Mouse (Mus musculus) heart, embryonic 11.5 days (tissue): ENCODE measurements at regions not wholly inside any gene's neighbourhood (a gene's known extent, or its start where the extent isn't known, plus 50 kb on each side); places are given as distances from the start of the nearest gene placed in this dataset.

Experiments
- ATAC-seq: fragments of 200-750 bp; cut with Nextera tagmentation; replicated peaks from 2 replicates; pipeline ENCODE4 v1.8.0; 2017; ENCODE audit warnings: moderate library complexity; ENCODE audit not compliant: insufficient number of reproducible peaks, low FRiP score, low TSS enrichment
- H3K27ac ChIP-seq: fragments of 300-500 bp; sonication (generic); 2 replicates; pipeline ENCODE4 v1.5.1; 2014; ENCODE audit warnings: mild to moderate bottlenecking, low read depth, low read length
- H3K27me3 ChIP-seq: fragments of 300-500 bp; sonication (generic); 2 replicates; pipeline ENCODE4 v1.6.1; 2014; ENCODE audit warnings: mild to moderate bottlenecking, low read length, mixed read lengths; ENCODE audit not compliant: control insufficient read depth, insufficient read depth
- H3K36me3 ChIP-seq: fragments of 300-500 bp; sonication (generic); 2 replicates; pipeline ENCODE4 v1.6.1; 2014; ENCODE audit warnings: mild to moderate bottlenecking, low read length, moderate library complexity, mixed read lengths; ENCODE audit not compliant: control insufficient read depth, insufficient read depth
- H3K4me1 ChIP-seq: fragments of 300-500 bp; sonication (generic); 2 replicates; pipeline ENCODE4 v1.6.1; 2014; ENCODE audit warnings: low read length; ENCODE audit not compliant: control insufficient read depth, insufficient read depth
- H3K4me2 ChIP-seq: fragments of 300-500 bp; sonication (generic); 2 replicates; pipeline ENCODE4 v1.6.1; 2014; ENCODE audit warnings: mild to moderate bottlenecking, moderate library complexity
- H3K4me3 ChIP-seq: fragments of 300-500 bp; sonication (generic); 2 replicates; pipeline ENCODE4 v1.5.1; 2014; ENCODE audit warnings: low read depth, low read length
- H3K9ac ChIP-seq: fragments of 300-500 bp; sonication (generic); 2 replicates; pipeline ENCODE4 v1.6.1; 2014; ENCODE audit warnings: mild to moderate bottlenecking, low read depth, low read length, moderate library complexity
- H3K9me3 ChIP-seq: fragments of 300-500 bp; sonication (generic); replicated peaks from 2 replicates; pipeline ENCODE4 v1.6.1; 2016; ENCODE audit warnings: low read length; ENCODE audit not compliant: control insufficient read depth
- WGBS: fragments of 180-500 bp; shearing (Covaris S2); extraction: QIAGEN DNeasy Blood & Tissue Kit; methylation state at CpG from one replicate; pipeline ENCODE4 v1.1.7; 2014; ENCODE audit not compliant: insufficient replicate concordance; 5-methylcytosine and 5-hydroxymethylcytosine counted together

GRCm38 (mm10) chr1:193663587-193663986 is 293.5 kb upstream of the Camk1g start:
- no peak overlapping the region for H3K4me2 ChIP-seq
- ATAC-seq = no peak

GRCm38 (mm10) chr1:193662166-193662890 is 292.2 kb upstream of the Camk1g start:
- Histone ChIP-seq H3K4me3 (no peak overlapping the region), H3K4me1 (peaks cover 30% of the 10 kb centered on the region), H3K27ac (no peak overlapping the region), H3K4me2 (no peak overlapping the region), H3K36me3 (no peaks in the 10 kb centered on the region), H3K9ac (no peak overlapping the region), H3K9me3 (no peaks in the 10 kb centered on the region), H3K27me3 (no peaks in the 10 kb centered on the region)
- WGBS = 69% methylated on average over 3 of the region's 3 CpGs
- no peak for ATAC-seq

More at GRCm38 (mm10) chr1:193663587-193663986, 293.5 kb upstream of the Camk1g start:
- H3K27me3 ChIP-seq = no peaks in the 10 kb centered on the region
- no peak overlapping the region for H3K4me3 ChIP-seq
- H3K9me3 ChIP-seq = no peaks in the 10 kb centered on the region
- no peak overlapping the region for H3K9ac ChIP-seq
- H3K4me1 ChIP-seq = peaks cover 34% of the 10 kb centered on the region
- H3K36me3 ChIP-seq = no peaks in the 10 kb centered on the region
- WGBS = 54% methylated on average over 3 of the region's 3 CpGs
- no peak overlapping the region for H3K27ac ChIP-seq

DNA sequence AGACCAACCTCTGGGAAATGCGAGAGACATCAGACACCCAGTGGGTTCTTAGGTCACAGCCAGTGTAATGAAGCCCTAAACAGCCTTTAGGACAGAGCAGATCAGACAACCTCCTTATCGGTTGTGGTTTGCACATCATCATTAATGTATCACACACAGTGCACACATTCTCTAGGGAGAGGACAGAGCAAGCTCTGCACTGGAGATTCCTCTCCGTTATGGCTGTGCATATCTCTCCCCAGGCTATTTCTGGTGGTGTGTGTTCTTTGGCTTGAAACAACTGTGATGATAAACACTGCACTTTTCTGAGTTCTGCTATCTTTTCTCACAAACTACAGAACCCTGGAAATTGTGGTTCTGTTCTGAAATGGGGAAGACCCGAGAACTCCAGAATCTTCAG is 291.3 kb upstream of the Camk1g start:
- peaks cover 28% of the 10 kb centered on the region for H3K4me1 ChIP-seq
- H3K36me3 ChIP-seq = no peaks in the 10 kb centered on the region
- H3K27me3 ChIP-seq = no peaks in the 10 kb centered on the region
- H3K4me2 ChIP-seq = no peak overlapping the region
- H3K9ac ChIP-seq = no peak overlapping the region
- no peak overlapping the region for H3K27ac ChIP-seq
- 38% methylated on average over 4 of the region's 4 CpGs for WGBS
- no peak for ATAC-seq
- no peaks in the 10 kb centered on the region for H3K9me3 ChIP-seq
- H3K4me3 ChIP-seq = no peak overlapping the region

GRCm38 (mm10) chr1:193655076-193655677 is 285.1 kb upstream of the Camk1g start:
- ATAC-seq = no peak
- WGBS = 50% methylated on average over 14 of the region's 14 CpGs
- Histone ChIP-seq H3K36me3 (no peaks in the 10 kb centered on the region), H3K9me3 (no peaks in the 10 kb centered on the region), H3K4me1 (0 out of 2 replicates have a peak, but pooled peaks cover 6% of the 10 kb centered on the region), H3K4me3 (no peak overlapping the region), H3K27me3 (no peaks in the 10 kb centered on the region), H3K9ac (no peak overlapping the region), H3K4me2 (peak overlapping the region; percentile 24; the same call in 1 of the 2 replicates), H3K27ac (no peak overlapping the region; the same call in 1 of the 2 replicates)

GRCm38 (mm10) chr1:193650275-193650674 is 280.2 kb upstream of the Camk1g start:
- H3K4me3 ChIP-seq = no peak overlapping the region
- 0 out of 2 replicates have a peak, but pooled peaks cover 4% of the 10 kb centered on the region for H3K4me1 ChIP-seq
- no peaks in the 10 kb centered on the region for H3K27me3 ChIP-seq
- no peak for ATAC-seq
- H3K4me2 ChIP-seq = no peak overlapping the region
- no peak overlapping the region for H3K9ac ChIP-seq
- no peaks in the 10 kb centered on the region for H3K36me3 ChIP-seq
- H3K9me3 ChIP-seq = no peaks in the 10 kb centered on the region
- no peak overlapping the region for H3K27ac ChIP-seq

GRCm38 (mm10) chr1:193649400-193649799 is 279.3 kb upstream of the Camk1g start:
- H3K27me3 ChIP-seq = no peaks in the 10 kb centered on the region
- H3K4me3 ChIP-seq = no peak overlapping the region
- no peak overlapping the region for H3K9ac ChIP-seq
- H3K4me1 ChIP-seq = no peaks in the 10 kb centered on the region
- ATAC-seq = no peak
- H3K36me3 ChIP-seq = no peaks in the 10 kb centered on the region
- H3K27ac ChIP-seq = no peak overlapping the region
- no peaks in the 10 kb centered on the region for H3K9me3 ChIP-seq
- no peak overlapping the region for H3K4me2 ChIP-seq
- WGBS = 81% methylated on average over 1 of the region's 1 CpGs

- 79% methylated on average over 3 of the region's 3 CpGs for WGBS
Observed at GRCm38 (mm10) chr1:193647371-193648270, 277.5 kb upstream of the Camk1g start.

GRCm38 (mm10) chr1:193644506-193644905 is 274.4 kb upstream of the Camk1g start:
- 77% methylated on average over 2 of the region's 2 CpGs for WGBS
- no peak for ATAC-seq

More at GRCm38 (mm10) chr1:193647371-193648270, 277.5 kb upstream of the Camk1g start:
- Histone ChIP-seq H3K4me3 (no peak overlapping the region), H3K27me3 (no peaks in the 10 kb centered on the region), H3K9me3 (no peaks in the 10 kb centered on the region), H3K4me2 (no peak overlapping the region), H3K4me1 (no peaks in the 10 kb centered on the region), H3K27ac (no peak overlapping the region), H3K36me3 (no peaks in the 10 kb centered on the region), H3K9ac (no peak overlapping the region)
- no peak for ATAC-seq

More at GRCm38 (mm10) chr1:193644506-193644905, 274.4 kb upstream of the Camk1g start:
- Histone ChIP-seq H3K4me3 (no peak overlapping the region), H3K27me3 (no peaks in the 10 kb centered on the region), H3K27ac (no peak overlapping the region), H3K9ac (no peak overlapping the region), H3K36me3 (no peaks in the 10 kb centered on the region), H3K9me3 (no peaks in the 10 kb centered on the region), H3K4me1 (no peaks in the 10 kb centered on the region), H3K4me2 (no peak overlapping the region)
